8 mouse cellular contexts compared by ENCODE assay signal in genomic region chr9:61906912-61907311, GRCm38 (mm10). TPM values are rescaled to one million over a fixed set of nuclear protein-coding genes. Genes with fewer than 3 reads are reported as not detected.
A peak's percentile ranks its signal among the peaks of the same experiment; 100 is the strongest.
DNase-seq lines count a peak whose midpoint lies in the region; ATAC-seq and TF ChIP-seq lines count a peak whose summit lies in the region.

No protein-coding gene starts in this region.

- H3K4me2 ChIP-seq in liver, postnatal 0 days (ENCODE audit: low read depth, low read length) = no peak overlapping the region

- no peaks in the 10 kb centered on the region for H3K9me3 ChIP-seq in liver, postnatal 0 days (ENCODE audit: low read length)

- intact Hi-C loops in left cerebral cortex, adult 2 months (cut with DNase I) = no loop called here
- intact Hi-C loops in left cerebral cortex, postnatal 36 days (cut with DNase I) = no loop called here

- peak; percentile 36 for DNase-seq in adrenal gland, adult 2 months
- no peak for DNase-seq in adrenal gland, postnatal 4 days (ENCODE audit: low spot score in 2 of 2)
- DNase-seq in left cerebral cortex, adult 2 months (ENCODE audit: extremely low spot score in 1 of 2, low spot score in 2 of 2) = no peak
- DNase-seq in left cerebral cortex, postnatal 36 days (ENCODE audit: low spot score in 2 of 2) = no peak
- peak; percentile 74 for DNase-seq in liver, postnatal 0 days
- DNase-seq in spleen, postnatal 4 days (ENCODE audit: low spot score in 2 of 2) = peak; percentile 68 to 82
- no peak for DNase-seq in layer of hippocampus, adult 11-12 months (ENCODE audit: low spot score)

- H3K27me3 ChIP-seq in liver, postnatal 0 days (ENCODE audit: insufficient read depth, low read length) = no peaks in the 10 kb centered on the region

- H3K36me3 ChIP-seq in liver, postnatal 0 days (replicated peaks; ENCODE audit: insufficient read depth, low read length) = peaks cover 7% of the 10 kb centered on the region

- TF ChIP-seq EP300 in liver, postnatal 0 days (IDR thresholded peaks at IDR 0.05; ENCODE audit: low read depth) = no peak

- ATAC-seq in liver, postnatal 0 days = no peak

- no peak overlapping the region for H3K4me3 ChIP-seq in left cerebral cortex, adult 2 months
- H3K4me3 ChIP-seq in cortical plate, adult 2 months (ENCODE audit: insufficient read depth, low read length) = no peak overlapping the region
- no peak overlapping the region for H3K4me3 ChIP-seq in liver, postnatal 0 days (ENCODE audit: low read depth, low read length)

- H3K27ac ChIP-seq in left cerebral cortex, adult 2 months = no peak overlapping the region
- H3K27ac ChIP-seq in cortical plate, adult 2 months (ENCODE audit: insufficient read depth, low read length) = no peak overlapping the region
- no peak overlapping the region for H3K27ac ChIP-seq in liver, postnatal 0 days (ENCODE audit: low read depth)

- peaks cover 4% of the 10 kb centered on the region; the same call in 1 of the 2 replicates for H3K4me1 ChIP-seq in cortical plate, adult 2 months (ENCODE audit: control insufficient read depth, insufficient read depth, low read length)
- peaks cover 7% of the 10 kb centered on the region; the same call in 1 of the 2 replicates for H3K4me1 ChIP-seq in liver, postnatal 0 days (ENCODE audit: insufficient read depth)

- peak; percentile 60 for TF ChIP-seq CTCF in left cerebral cortex, adult 2 months (IDR thresholded peaks at IDR 0.05)
- peak; percentile 53 for TF ChIP-seq CTCF in cortical plate, adult 2 months (IDR thresholded peaks at IDR 0.05; ENCODE audit: extremely low read depth, insufficient read depth, low read length)
- TF ChIP-seq CTCF in liver, postnatal 0 days (IDR thresholded peaks at IDR 0.05; ENCODE audit: low read depth) = peak; percentile 82

- WGBS in liver, postnatal 0 days (ENCODE audit: insufficient replicate concordance) = 54% methylated on average over 10 of the region's 10 CpGs

- TF ChIP-seq POLR2A in cortical plate, adult 2 months (IDR thresholded peaks at IDR 0.05; ENCODE audit: extremely low read depth, insufficient read depth, low read length) = no peak

- no peak overlapping the region for H3K9ac ChIP-seq in liver, postnatal 0 days (replicated peaks)

RNA-seq across cellular contexts. Expression of gene Rplp1, which starts 7.4 kb away (rescaled TPM):
- total RNA-seq in adrenal gland, adult 2 months (2021) = 1,000 to 10,000 TPM; 2,277 to 2,466 TPM
- polyA plus RNA-seq in adrenal gland, adult 2 months (2012; rRNA removed) = 10,700 and 12,163 TPM in 2 replicates
- total RNA-seq in adrenal gland, postnatal 4 days (2021) = 1,000 to 10,000 TPM; 2,291 to 2,466 TPM
- total RNA-seq in left cerebral cortex, adult 2 months (2021) = 1,000 to 10,000 TPM; 1,334 to 1,440 TPM
- total RNA-seq in left cerebral cortex, postnatal 36 days (2021) = 1,000 to 10,000 TPM; 1,300 to 1,479 TPM
- polyA plus RNA-seq in cortical plate, adult 2 months (2012; rRNA removed) = 3,951 and 3,959 TPM in 2 replicates
- polyA plus RNA-seq in liver, postnatal 0 days (2015; fragmentation: Nextera tagmentation; extraction: Ambion mirVana) = 1,022 and 1,029 TPM in 2 replicates

RNA-seq across cellular contexts. Expression of gene Kif23, which starts 39.7 kb away (rescaled TPM):
- total RNA-seq in adrenal gland, adult 2 months (2021) = 1 to 10 TPM; 1.7 to 6.1 TPM
- 0.31 and 0.37 TPM in 2 replicates for polyA plus RNA-seq in adrenal gland, adult 2 months (2012; rRNA removed)
- total RNA-seq in adrenal gland, postnatal 4 days (2021) = 10 to 100 TPM; 45.0 to 52.8 TPM
- 1 to 10 TPM; 2.6 to 4.7 TPM for total RNA-seq in left cerebral cortex, adult 2 months (2021)
- total RNA-seq in left cerebral cortex, postnatal 36 days (2021) = 1 to 10 TPM; 2.6 to 3.6 TPM
- polyA plus RNA-seq in cortical plate, adult 2 months (2012; rRNA removed) = 2.0 and 2.2 TPM in 2 replicates
- polyA plus RNA-seq in liver, postnatal 0 days (2015; fragmentation: Nextera tagmentation; extraction: Ambion mirVana) = 23.8 and 28.8 TPM in 2 replicates

Comparison
In these comparisons a context has a peak if more than half of its experiments do, and no peak if none do; other contexts are left out.
1. DNase-seq: peak in adrenal gland, adult 2 months (single experiment), liver, postnatal 0 days (single experiment) and spleen, postnatal 4 days (2 of 2); none in adrenal gland, postnatal 4 days (0 of 2), left cerebral cortex, adult 2 months (0 of 2), left cerebral cortex, postnatal 36 days (0 of 2) and layer of hippocampus, adult 11-12 months (single experiment).
2. RNA of gene Kif23, which starts 39.7 kb away (total RNA-seq): 45.0 to 52.8 TPM in adrenal gland, postnatal 4 days; 1.7 to 6.1 TPM in adrenal gland, adult 2 months, 2.6 to 4.7 TPM in left cerebral cortex, adult 2 months and 2.6 to 3.6 TPM in left cerebral cortex, postnatal 36 days; every median in the first group is over 4 times any median in the second.
3. Peak in every context shown above with its lines, with median percentiles within 50 percentile points of each other: CTCF ChIP-seq.